Mouse (Mus musculus) WW6 (cell line): ENCODE results near the gene Gm5415.
"Not testable (repeated sequence)": the region's sequence is repeated elsewhere in the genome, so short reads cannot be mapped to it uniquely, and the experiment has no call there.

Source experiments
- DNase-seq: peaks from one replicate; pipeline ENCODE4 v3.0.0-alpha.2; 2013; ENCODE audit warnings: low read depth, low spot score

Gm5415 gene

GRCm38 (mm10) chr1:32547194-32547593 lies at the start of gene Gm5415:
TSS of gene Gm5415 (minus strand) at chr1:32547294.
- not testable (repeated sequence) for DNase-seq

- DNase-seq, result no peak
Measured at GRCm38 (mm10) chr1:32568901-32569300, 21.8 kb upstream of the Gm5415 start.

- no peak for DNase-seq
Measured at GRCm38 (mm10) chr1:32553925-32554324, 6.8 kb upstream of the Gm5415 start.

GRCm38 (mm10) chr1:32553459-32553858 lies 6.4 kb upstream of the Gm5415 start:
- no peak for DNase-seq

GRCm38 (mm10) chr1:32503381-32503780 lies 43.7 kb downstream of the Gm5415 start:
- no peak for DNase-seq
